Mouse (Mus musculus) left cerebral cortex, adult 8-10 months (tissue): ENCODE results near the gene Twf1. TPM values are rescaled to one million over a fixed set of nuclear protein-coding genes. Genes with fewer than 3 reads are reported as not detected.
A peak's percentile ranks its signal among the peaks of the same experiment; 100 is the strongest.

Experiments
- DNase-seq, 2 experiments: peaks; one replicate each; pipeline ENCODE4 v3.0.0; 2022; ENCODE audit warnings: low spot score in 2 of 2
- total RNA-seq, 4 experiments: library from RNA; stranded (reverse); gene quantifications; 2 replicates each; pipeline ENCODE4 v1.2.4; 2022

The Twf1 gene
- total RNA-seq: 10 to 100 TPM; 36.8 to 44.6 (median 42.0) TPM

DNA sequence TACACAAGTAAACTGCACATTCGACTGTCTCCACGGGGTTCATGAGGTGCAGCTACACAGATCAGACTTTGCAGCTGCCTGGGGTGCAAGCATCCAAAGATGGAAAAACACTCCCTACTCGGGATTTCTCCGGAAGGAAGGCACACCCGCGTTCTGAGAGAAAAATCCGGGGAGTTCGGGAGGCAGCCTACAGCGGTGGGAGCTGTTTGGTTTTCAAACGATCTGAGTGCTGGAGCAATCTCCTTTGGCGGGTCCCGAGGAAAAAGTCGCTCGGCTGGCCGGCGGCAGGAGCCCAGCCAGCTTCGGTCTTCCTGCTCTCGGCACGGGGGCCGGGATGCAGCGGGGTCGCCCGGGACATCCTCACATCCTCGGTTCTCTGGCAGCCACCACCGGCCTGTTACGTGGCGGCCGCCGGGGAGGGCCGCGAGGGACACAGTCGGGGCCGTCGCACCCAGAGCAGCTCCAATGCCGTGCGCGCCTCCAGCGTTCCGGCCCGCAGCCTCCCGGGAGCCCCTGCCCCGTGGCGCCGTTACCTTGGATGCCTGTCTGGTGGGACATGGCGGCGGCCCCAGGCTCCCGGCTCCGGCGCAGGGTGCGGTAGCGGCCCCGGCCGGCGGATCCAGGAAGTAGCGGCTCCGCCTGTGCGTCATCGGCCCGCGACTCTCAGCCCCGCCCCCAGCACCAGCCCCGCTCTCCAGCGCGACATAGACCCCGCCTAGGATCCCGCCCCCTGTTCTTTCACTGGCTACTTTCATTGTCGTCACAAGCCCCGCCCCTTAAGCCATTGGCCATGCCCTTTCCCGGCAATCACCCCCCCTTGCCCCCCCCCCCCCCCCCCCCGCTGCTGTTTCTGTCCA, at the start of gene Twf1:
Gene Twf1, minus strand, starts transcription at position 671 of the 857 bp plus-strand sequence.
- DNase-seq: peak; percentile 90 to 96

DNA sequence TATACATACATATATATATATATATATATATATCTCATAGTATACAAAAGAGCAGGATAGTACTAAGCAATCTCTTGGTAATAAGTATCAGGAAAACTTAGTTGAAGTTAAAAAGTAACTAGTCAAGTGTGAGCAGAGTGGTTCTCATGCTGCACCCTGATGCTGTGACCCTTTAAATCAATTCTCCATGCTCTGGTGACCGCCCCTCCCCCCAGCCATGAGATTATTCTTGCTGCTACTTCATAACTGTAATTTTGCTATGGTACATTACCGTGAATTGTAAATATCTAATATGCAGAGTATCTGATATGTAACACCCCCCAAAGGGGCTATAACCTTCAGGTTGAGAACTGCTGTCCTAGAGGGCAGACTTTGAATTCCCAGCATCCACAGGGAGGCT, 49.4 kb upstream of the Twf1 start:
- DNase-seq: no peak

DNA sequence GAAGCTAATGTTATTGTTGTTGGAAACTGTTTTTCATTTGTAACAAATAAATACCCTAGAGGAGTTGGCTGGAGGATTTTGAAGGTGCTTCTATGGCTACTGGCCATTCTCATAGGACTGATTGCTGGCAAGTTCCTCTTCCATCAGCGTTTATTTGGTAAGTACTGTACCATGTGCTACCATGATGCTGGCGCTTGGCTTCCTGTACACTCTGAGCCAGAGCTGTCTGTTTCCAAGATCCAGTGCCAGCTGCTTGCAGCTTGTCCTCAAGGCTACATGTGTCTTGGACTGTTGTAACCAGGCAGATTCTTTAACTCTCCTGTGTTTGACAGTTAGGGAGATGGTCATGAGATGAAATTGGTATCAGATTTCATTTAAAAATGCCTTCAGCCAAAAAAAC, 48.5 kb upstream of the Twf1 start:
- no peak for DNase-seq

DNA sequence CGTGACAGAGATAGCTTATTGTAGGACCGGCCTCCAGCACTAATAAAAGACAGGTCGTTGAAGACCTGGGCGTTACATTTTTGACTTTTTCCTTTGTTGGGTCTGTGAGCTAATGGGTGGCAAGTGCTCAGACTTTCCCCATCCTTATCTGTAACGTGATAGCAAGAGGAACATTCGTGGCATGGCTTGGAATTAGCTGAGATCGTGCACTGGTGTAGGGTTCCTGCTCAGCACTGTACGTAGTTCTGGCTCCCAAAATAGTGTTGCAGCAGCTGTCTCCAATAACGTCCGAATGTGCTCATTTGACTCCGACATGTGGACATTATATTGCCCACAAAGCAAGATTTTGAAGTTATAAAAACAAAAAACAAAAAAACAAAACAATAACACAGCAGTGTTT, 44.8 kb upstream of the Twf1 start:
- no peak for DNase-seq

DNA sequence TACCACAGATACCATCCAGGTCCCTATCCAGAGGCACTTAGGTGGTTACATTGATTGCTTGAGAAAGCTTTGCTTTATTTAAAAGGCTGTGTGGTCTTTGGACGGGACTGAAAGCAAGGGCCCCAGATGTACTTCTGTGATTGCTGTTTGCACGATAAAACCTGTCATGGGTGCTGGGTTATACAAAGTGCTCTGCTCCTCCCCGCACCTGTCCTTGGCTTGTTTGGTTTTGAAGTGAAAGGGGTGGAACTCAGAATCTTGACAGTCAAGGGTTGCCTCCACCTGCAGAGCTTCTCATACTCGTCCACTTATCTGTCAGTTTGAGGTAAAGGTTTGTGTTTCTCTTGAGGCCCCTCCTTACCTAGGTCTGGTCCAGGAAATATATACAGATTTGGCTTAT, 40.9 kb upstream of the Twf1 start:
- DNase-seq: no peak

GRCm38 (mm10) chr15:94628830-94629601, 39.3 kb upstream of the Twf1 start, which contains the start of gene Tmem117:
Gene Tmem117 (plus strand): TSS chr15:94629232.
- no peak for DNase-seq

DNA sequence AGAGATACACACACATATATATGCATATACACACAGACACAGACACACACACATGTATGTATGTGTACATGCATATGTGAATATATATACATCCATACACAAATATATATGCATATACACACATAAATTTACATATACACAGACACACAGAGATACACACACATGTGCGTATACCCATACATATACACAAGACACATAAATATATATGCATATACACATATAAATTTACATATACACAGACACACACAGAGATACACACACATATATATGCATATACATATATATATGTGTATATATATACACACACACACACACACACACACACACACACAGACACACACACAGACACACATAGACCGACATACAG, 38.8 kb upstream of the Twf1 start:
- no peak for DNase-seq

GRCm38 (mm10) chr15:94620909-94621308, 31.2 kb upstream of the Twf1 start:
- no peak for DNase-seq

DNA sequence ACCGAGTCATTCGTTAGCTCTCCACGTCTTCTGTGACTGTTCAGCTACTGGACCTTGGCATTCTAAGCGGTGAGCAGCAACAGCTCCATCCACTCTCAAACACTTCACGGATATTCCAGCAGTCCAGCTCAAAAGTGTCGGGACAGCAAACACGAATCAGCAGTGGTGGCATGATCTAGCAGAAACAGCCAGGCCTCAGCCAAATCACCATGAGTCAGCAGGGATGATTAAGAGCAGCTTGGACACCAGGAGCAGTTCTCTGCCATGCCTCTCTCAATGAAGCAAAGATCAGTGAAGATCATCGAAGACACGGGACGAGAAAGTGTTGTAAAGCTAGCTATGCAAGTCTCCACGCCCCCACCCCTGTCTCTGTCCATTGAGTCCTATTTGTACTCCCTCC, 26.3 kb upstream of the Twf1 start:
- DNase-seq: no peak

DNA sequence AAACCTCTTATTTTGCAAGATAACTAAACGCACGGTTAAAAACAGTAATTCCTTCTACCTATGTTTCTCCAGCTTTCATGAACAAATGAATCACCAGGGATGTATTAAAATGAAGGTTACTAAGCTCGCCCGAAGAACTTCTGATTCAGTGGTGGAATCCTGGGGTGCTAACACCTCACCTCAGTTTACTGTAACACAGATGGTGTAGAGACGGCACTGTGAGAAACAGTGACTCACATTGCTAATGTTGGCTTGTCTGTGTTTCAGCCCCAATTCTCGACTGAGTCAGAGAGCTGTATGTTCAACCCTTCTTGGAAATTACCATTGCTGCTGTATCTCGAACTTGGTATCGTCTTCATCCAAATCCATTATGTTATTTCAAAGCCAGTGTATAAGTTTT, 18.1 kb upstream of the Twf1 start:
- DNase-seq: peak in 1 of 2 experiments; percentile 51

GRCm38 (mm10) chr15:94602441-94602840, 12.8 kb upstream of the Twf1 start:
- no peak for DNase-seq

GRCm38 (mm10) chr15:94601339-94601738, 11.7 kb upstream of the Twf1 start:
- no peak for DNase-seq

DNA sequence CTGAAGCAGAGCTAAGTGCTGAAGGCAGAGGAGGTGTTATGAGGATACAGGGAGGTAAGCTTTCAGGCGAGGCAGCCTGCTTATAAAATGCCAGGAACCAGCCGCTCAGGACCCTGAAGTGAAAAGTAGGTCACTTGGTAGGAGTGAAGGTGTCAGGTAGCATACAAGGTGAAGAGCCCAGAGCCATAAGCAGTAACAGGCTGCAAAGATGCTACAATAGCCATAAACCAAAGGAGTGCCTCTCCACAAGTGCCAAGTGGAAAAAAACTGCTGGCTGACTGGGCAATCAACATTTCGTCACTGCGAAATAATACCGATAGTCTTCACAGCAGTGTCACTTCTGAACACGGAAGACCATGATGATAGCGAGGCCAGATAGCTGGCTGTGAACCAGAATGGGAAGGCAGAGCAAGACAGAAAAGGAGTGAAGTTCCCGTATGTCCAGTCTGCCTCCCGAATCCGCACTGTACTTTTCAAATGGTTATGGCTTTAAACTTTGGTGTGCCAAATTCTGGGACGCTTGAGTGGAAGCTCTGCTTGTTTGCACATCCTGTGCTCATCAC, 10.5 kb upstream of the Twf1 start:
- DNase-seq: no peak

- no peak for DNase-seq
Observed at GRCm38 (mm10) chr15:94593586-94593985, 3.9 kb upstream of the Twf1 start.

DNA sequence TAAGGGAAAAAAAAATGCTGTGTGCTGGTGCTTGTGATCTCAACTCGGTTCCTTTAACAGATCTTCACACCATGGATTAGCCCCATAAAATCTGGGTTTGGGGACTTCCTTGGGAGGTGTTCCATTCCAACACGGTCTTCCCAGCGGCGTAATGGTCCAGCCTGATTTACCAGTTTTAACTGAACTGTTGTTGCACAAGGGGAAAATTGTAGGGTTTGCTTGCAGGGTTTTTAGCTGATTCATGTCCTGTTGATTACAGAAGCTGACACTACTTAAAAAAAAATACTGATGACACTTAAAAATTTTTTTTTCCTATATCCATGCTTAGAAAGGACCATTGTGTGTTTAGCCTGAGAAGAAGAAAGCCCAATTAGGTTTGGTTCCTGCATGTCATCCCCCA, 1.7 kb upstream of the Twf1 start:
- DNase-seq: no peak

GRCm38 (mm10) chr15:94590083-94590482, 394 bp upstream of the Twf1 start:
- no peak for DNase-seq

DNA sequence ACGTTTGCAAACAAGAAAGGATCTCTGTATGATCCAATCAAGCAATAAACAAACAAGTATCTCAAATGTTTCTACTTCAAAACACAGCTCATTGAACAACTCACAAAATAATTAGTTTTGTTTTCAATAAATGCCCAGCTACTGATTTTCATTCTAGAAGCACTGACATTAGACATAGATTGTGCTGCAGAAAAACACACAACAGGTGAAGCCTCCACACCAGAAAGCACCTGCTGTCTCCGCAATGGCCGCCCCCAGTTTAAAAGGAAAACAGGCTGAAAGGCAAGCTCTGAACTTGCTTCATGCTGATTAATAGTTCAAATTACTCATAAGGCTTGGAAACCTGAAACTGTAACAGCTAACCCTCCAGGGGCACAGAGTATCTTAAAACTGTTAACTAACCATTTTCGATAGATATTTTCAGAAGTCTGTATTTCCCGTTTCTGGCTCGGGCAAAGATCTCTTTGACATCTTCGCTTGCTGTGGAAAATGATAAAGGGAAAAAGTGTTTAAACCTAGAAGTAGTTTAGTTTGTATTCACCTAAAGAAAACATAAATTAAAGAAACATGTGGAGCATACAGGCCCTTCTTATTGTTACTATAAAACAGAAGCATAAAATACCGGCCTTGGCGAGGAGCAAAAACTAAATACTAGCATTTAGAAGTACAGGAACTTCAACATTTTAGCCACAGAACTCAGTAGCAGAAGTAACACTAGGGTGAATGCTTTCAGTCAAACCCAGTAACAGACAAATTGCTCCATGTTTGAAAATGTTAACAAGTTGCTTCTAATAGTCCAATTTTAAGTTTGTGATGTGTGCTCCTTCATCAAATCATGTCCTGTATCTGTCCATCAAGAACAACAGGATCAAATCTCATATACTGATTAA, 1.6 kb downstream of the Twf1 start:
- DNase-seq: no peak

DNA sequence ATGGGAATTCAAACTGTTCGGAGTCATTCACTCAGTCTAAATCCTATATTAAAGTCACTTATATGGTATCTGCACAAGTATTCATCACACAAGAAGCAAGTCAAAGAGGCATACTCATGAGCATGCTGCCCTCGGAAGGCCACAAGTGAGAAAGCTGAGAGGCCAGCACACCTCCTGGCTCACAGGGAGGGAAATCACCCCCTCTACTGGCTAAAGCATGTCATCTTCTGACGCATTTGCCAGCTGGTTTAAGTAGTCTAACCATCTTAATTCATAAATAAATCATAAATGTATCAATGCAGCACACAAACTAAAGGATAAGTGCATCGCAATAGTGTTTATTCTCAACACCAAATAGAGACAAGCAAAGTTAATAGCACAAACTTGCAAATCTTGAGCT, 5.0 kb downstream of the Twf1 start:
- no peak for DNase-seq

DNA sequence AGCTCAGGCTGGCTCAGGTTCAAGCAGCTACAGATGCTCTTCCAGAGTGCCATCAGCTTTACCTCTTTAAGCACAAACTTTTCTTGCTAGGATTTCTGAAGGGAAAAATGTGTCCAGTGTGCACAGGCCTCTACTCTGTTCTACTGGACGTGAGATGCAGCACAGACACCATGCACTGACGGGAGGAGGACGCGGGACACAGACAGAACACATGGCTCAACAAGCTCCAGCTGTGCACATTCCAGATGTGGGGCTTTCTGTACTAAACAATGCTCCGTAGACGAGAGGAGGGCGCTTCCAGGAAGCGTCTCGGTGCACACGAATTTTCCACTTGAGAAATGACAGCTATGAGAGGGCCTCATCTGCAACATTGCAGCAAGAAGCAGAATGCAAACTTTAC, 6.5 kb downstream of the Twf1 start:
- DNase-seq: no peak

- DNase-seq: no peak
Observed at GRCm38 (mm10) chr15:94582000-94582593, 7.6 kb downstream of the Twf1 start.
